Mouse (Mus musculus) forebrain, postnatal 0 days (tissue): ENCODE measurements around the gene Scg3. TPM values are rescaled to one million over a fixed set of nuclear protein-coding genes. Genes with fewer than 3 reads are reported as not detected.
"Not testable (repeated sequence)": the region's sequence is repeated elsewhere in the genome, so short reads cannot be mapped to it uniquely, and the experiment has no call there.

Experiments
- ATAC-seq: fragments of 200-750 bp; cut with Nextera tagmentation; 2 replicates; pipeline ENCODE4 v1.8.0; 2017; ENCODE audit warnings: mild to moderate bottlenecking, moderate library complexity
- DNase-seq: peaks from one replicate; pipeline ENCODE4 v3.0.0-alpha.2; 2015
- H3K27ac ChIP-seq: fragments of 300-500 bp; sonication (generic); 2 replicates; pipeline ENCODE4 v1.5.1; 2014; ENCODE audit warnings: low read depth, mild to moderate bottlenecking, antibody characterized with exemption, low read length, moderate library complexity, mixed read lengths
- H3K27me3 ChIP-seq: fragments of 300-500 bp; sonication (generic); 2 replicates; pipeline ENCODE4 v1.6.1; 2014; ENCODE audit warnings: mild to moderate bottlenecking, low read length, mixed read lengths; ENCODE audit not compliant: insufficient read depth
- H3K36me3 ChIP-seq: fragments of 300-500 bp; sonication (generic); 2 replicates; pipeline ENCODE4 v1.6.1; 2014; ENCODE audit warnings: mild to moderate bottlenecking, moderate library complexity; ENCODE audit not compliant: insufficient read depth
- H3K4me1 ChIP-seq: fragments of 300-500 bp; sonication (generic); 2 replicates; pipeline ENCODE4 v1.6.1; 2014; ENCODE audit warnings: antibody characterized with exemption; ENCODE audit not compliant: insufficient read depth
- H3K4me2 ChIP-seq: fragments of 300-500 bp; sonication (generic); 2 replicates; pipeline ENCODE4 v1.6.1; 2014; ENCODE audit warnings: low read depth, mild to moderate bottlenecking, moderate library complexity
- H3K4me3 ChIP-seq: fragments of 300-500 bp; sonication (generic); 2 replicates; pipeline ENCODE4 v1.5.1; 2014; ENCODE audit warnings: low read depth, low read length, mixed read lengths
- H3K9ac ChIP-seq: fragments of 300-500 bp; sonication (generic); 2 replicates; pipeline ENCODE4 v1.6.1; 2014; ENCODE audit warnings: mild to moderate bottlenecking
- H3K9me3 ChIP-seq: fragments of 300-500 bp; sonication (generic); 2 replicates; pipeline ENCODE4 v1.6.1; 2016; ENCODE audit warnings: low read length
- CTCF ChIP-seq: sonication (generic); IDR thresholded peaks from 2 replicates; pipeline ENCODE4 v1.5.1; 2016; ENCODE audit warnings: antibody characterized with exemption, control low read depth, low read depth
- WGBS: fragments of 180-500 bp; shearing (Covaris S2); extraction: QIAGEN DNeasy Blood & Tissue Kit; methylation state at CpG from one replicate; pipeline ENCODE4 v1.1.7; 2014; 5-methylcytosine and 5-hydroxymethylcytosine counted together
- polyA plus RNA-seq: library from polyadenylated mRNA; unstranded; fragments of >200 nt; fragmentation: Nextera tagmentation; extraction: Ambion mirVana; gene quantifications from 2 replicates; pipeline ENCODE4 v1.2.1, GENCODE M21; 2015
- total RNA-seq: library from RNA; depleted of rRNA; stranded (reverse); fragments of >200 nt; gene quantifications from 2 replicates; pipeline ENCODE4 v1.2.3, GENCODE M21; 2014

Scg3 gene
- total and polyA plus RNA-seq, 2 experiments from 2014 or later: 137 to 172 TPM

DNA sequence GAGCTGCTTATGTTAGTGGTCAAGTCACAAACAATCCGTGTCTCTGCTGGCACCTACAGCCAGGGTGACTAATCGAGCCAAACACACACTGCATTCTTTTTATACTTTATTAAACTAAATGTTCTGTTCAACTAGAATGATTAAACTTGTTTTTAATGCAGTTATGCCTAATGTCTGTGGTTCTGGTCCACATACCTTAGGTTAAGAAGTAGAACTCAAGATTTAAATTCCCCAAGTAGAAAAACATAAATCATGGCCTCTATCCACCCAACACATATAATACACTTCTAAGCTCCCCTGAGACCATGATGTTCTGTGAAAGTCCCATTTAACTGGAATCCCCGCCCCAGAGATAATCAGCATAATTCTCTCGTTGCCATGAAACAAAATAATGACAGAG, 4.2 kb downstream of the Scg3 start:
- Histone ChIP-seq H3K36me3 (peaks cover 48% of the 10 kb centered on the region), H3K9ac (no peak overlapping the region), H3K27me3 (no peaks in the 10 kb centered on the region), H3K9me3 (no peaks in the 10 kb centered on the region), H3K4me2 (no peak overlapping the region), H3K27ac (no peak overlapping the region), H3K4me3 (no peak overlapping the region), H3K4me1 (peaks cover 12% of the 10 kb centered on the region; the same call in 1 of the 2 replicates)
- ATAC-seq: no peak
- no peak for TF ChIP-seq CTCF
- DNase-seq: no peak
- 57% methylated on average over 4 of the region's 4 CpGs for WGBS

DNA sequence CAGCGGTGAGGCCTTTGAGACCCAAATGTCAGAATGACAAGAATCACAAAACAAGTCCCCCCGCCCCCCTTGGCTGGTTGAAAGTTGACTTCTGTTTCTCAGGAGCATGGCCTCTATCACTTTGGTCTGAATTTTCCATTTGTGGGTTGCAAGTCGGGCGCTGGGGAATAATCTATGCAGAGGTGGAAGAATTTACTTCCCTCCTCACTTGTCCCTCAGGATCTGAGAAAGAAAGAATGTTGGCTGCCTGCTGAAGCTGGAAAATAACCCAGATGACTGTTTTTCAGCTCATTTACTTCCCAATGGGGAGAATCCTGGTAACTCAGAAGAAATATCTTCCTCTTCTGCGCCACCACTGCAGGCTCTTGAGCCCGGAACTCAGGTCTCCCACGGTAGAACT, 5.5 kb downstream of the Scg3 start:
- Histone ChIP-seq H3K4me3 (no peak overlapping the region), H3K27ac (no peak overlapping the region), H3K4me2 (no peak overlapping the region), H3K9ac (no peak overlapping the region), H3K4me1 (peaks cover 12% of the 10 kb centered on the region; the same call in 1 of the 2 replicates), H3K27me3 (no peaks in the 10 kb centered on the region), H3K9me3 (no peaks in the 10 kb centered on the region), H3K36me3 (peaks cover 61% of the 10 kb centered on the region)
- DNase-seq: no peak
- no peak for TF ChIP-seq CTCF
- WGBS: 79% methylated on average over 7 of the region's 7 CpGs
- no peak for ATAC-seq

DNA sequence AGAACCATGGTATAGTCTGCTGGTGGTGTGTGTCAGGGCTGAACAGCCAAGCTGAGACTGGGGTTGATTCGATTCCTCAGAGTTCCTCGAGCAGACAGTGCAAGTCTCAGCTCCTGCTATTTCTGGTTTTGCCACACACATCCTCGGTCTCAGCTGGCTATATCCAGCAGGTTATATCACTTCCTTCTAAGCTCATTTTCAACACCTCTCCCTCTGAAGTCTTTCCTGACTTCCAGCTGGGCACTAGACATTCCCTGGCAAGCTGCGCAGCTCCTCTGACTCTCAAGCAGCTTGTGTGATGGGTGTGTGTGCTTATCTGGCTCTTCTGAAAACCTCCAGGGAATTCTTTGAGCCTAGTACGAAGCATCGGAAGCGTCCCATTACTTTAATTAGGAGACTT, 7.6 kb downstream of the Scg3 start:
- Histone ChIP-seq H3K4me3 (no peak overlapping the region), H3K27me3 (no peaks in the 10 kb centered on the region), H3K9ac (no peak overlapping the region), H3K4me2 (no peak overlapping the region), H3K36me3 (peaks cover 76% of the 10 kb centered on the region), H3K9me3 (no peaks in the 10 kb centered on the region), H3K4me1 (0 out of 2 replicates have a peak, but pooled peaks cover 7% of the 10 kb centered on the region), H3K27ac (no peak overlapping the region)
- no peak for DNase-seq
- WGBS: 80% methylated on average over 7 of the region's 7 CpGs
- TF ChIP-seq CTCF: no peak
- ATAC-seq: no peak

DNA sequence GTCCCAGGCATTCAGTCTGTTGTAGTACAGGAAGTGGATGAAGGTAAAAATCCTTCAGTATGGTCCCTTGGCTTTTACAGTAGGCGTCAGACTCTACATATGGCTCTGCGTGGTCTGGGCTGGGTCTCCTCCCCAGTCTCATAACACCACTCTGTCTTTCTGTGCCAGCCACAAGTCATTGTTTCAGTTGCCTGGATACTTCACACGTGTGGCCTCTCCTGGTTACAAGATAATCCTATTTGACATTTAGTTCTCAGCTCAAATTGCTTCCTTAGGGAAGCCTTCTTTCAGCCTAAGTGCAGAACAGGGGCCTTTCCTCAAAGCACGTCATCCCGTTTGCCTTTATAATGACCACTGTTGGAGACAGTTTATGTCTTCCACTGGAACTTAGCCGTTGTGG, 11.1 kb downstream of the Scg3 start:
- H3K4me1 ChIP-seq: no peaks in the 10 kb centered on the region
- no peak for DNase-seq
- H3K36me3 ChIP-seq: peaks cover 81% of the 10 kb centered on the region
- no peak for TF ChIP-seq CTCF
- no peak overlapping the region for H3K4me3 ChIP-seq
- no peak overlapping the region for H3K27ac ChIP-seq
- ATAC-seq: no peak
- no peak overlapping the region for H3K4me2 ChIP-seq
- H3K9ac ChIP-seq: no peak overlapping the region
- no peaks in the 10 kb centered on the region for H3K27me3 ChIP-seq
- no peaks in the 10 kb centered on the region for H3K9me3 ChIP-seq
- 41% methylated on average over 6 of the region's 6 CpGs for WGBS

DNA sequence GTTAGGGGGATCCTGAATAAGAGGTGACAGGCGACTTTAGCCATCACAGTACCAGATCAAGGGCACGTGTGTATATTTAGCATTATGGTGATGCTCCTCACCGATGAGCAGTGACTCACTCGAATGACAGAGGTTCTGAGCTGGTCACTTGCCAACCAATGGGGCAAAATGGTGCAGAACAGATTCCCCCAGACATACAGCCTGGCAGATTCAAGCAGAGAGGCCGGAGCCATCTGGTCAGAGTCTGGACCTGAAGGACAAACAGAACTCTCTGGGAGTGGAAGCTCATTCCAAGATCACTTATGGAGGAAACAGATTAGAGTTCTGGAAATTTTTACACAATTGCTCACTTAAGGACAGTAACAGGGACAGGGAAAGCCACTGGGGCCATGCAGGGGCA, 17.2 kb downstream of the Scg3 start:
- no peaks in the 10 kb centered on the region for H3K9me3 ChIP-seq
- no peak overlapping the region for H3K4me2 ChIP-seq
- no peaks in the 10 kb centered on the region for H3K27me3 ChIP-seq
- no peak overlapping the region for H3K4me3 ChIP-seq
- no peak for TF ChIP-seq CTCF
- H3K9ac ChIP-seq: no peak overlapping the region
- 73% methylated on average over 5 of the region's 5 CpGs for WGBS
- DNase-seq (no peak), ATAC-seq (no peak)
- H3K4me1 ChIP-seq: no peaks in the 10 kb centered on the region
- H3K36me3 ChIP-seq: peaks cover 62% of the 10 kb centered on the region
- H3K27ac ChIP-seq: no peak overlapping the region

DNA sequence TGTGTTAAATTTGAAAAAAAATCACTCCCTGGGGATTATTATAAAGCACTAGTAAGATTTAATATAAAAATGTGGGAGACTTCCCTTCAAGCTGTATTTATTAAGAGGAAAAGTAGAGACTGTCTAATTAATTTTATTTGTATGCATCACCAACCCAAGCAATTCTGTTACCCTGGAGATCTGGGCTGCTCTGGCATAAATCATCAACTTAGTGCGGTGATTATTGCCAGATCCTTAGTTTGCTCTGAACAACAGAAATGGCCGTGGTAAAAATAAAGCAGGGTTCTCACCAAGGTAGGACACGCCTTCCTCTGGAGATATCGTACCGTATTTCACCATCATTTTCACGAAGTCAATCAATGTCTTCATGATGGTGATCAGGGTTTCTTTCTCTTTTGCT, 18.5 kb downstream of the Scg3 start:
- DNase-seq: no peak
- no peak overlapping the region for H3K4me2 ChIP-seq

DNA sequence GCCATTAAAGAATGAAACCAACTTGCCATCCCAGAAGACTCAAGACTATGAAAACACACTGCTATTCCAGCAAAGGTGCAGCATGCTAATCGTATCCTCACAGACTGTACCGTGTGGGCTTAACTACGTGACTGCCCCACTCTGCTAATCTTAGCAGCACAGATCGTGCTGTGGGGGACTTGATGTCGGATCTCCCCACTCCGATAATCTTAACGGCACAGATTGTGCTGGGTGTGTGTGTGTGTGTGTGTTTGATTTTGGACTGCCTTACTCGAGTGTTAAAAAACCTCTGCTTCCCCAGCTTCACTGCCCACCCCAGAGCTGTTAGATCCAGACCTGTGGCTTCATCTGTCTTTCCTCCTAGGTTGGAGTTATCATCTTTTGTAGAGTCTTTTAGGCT, 22.9 kb downstream of the Scg3 start:
- Histone ChIP-seq H3K4me3 (no peak overlapping the region), H3K9me3 (no peaks in the 10 kb centered on the region), H3K4me1 (no peaks in the 10 kb centered on the region), H3K27me3 (no peaks in the 10 kb centered on the region), H3K27ac (no peak overlapping the region), H3K4me2 (no peak overlapping the region), H3K36me3 (peaks cover 57% of the 10 kb centered on the region), H3K9ac (no peak overlapping the region)
- 93% methylated on average over 8 of the region's 8 CpGs for whole genome bisulfite sequencing
- ATAC-seq (no peak), DNase-seq (no peak)
- no peak for TF ChIP-seq CTCF

More for the DNA sequence above, 18.5 kb downstream of the Scg3 start:
- Histone ChIP-seq H3K9me3 (no peaks in the 10 kb centered on the region), H3K4me3 (no peak overlapping the region), H3K9ac (no peak overlapping the region), H3K4me1 (no peaks in the 10 kb centered on the region), H3K27ac (no peak overlapping the region), H3K27me3 (no peaks in the 10 kb centered on the region), H3K36me3 (peaks cover 66% of the 10 kb centered on the region)
- no peak for ATAC-seq
- WGBS: 73% methylated on average over 6 of the region's 6 CpGs
- no peak for TF ChIP-seq CTCF

DNA sequence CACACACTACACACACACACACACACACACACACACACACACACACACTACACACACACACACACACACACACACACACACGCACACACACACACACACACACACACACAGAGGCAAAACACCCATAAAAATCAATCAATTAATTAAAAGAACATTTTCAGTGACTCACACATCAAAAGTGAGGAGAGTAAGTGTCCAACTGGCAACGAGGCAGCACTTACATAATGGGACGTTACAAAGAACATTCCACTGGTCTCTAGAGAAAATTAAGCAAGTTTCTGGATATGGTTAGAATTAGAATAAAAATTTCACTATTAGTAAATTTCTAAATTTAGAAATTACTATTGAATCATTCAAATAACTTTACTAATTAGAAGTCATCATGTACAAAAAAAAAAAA, 27.4 kb downstream of the Scg3 start:
- H3K36me3 ChIP-seq: peaks cover 57% of the 10 kb centered on the region
- WGBS: 83% methylated on average over 3 of the region's 3 CpGs

More for the DNA sequence above, 27.4 kb downstream of the Scg3 start:
- H3K27ac ChIP-seq, H3K27me3 ChIP-seq, H3K4me3 ChIP-seq, H3K4me2 ChIP-seq, ATAC-seq, H3K9ac ChIP-seq, DNase-seq, H3K4me1 ChIP-seq, H3K9me3 ChIP-seq: not testable (repeated sequence)
